Mouse (Mus musculus): ENCODE results near the gene Ppt2.

Ppt2 gene

DNA sequence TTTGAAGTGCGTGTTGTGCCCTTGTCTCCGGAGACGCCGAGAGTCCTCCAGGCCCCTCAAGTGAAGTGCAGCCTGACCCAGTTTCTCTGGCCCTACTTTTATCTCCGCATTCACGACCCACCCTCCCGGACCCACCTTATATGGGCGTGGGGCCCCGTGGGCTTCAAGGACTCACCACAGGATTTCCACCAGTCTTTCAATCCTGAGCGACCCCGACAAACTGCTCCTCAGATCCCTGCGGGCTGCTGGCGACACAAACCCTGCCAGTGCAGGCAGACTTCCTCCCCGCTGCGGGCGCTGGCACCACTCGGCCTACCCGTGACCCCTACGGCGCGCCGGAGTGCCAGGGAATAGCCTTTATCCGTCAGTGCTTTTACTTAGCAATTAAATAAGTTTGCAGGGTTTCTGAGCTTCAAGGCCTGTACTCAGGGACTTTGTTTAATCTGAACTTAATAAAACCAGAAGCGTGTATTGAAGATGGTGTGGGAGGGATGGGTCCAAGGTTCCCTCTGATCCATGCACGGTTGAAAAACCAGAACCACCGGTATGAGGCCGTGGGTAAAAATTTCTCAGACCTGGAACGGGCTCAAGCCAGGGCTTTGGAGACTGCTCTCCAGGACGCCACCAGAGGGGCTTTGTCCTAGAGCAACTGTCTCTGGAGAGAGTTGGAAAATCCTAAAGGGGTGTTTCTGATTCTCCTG lies at the start of gene Ppt2:
TSS of gene Ppt2 (minus strand) at position 568 of the 701 bp plus-strand sequence.
- in situ Hi-C loops (cut with MboI): no loop called here

DNA sequence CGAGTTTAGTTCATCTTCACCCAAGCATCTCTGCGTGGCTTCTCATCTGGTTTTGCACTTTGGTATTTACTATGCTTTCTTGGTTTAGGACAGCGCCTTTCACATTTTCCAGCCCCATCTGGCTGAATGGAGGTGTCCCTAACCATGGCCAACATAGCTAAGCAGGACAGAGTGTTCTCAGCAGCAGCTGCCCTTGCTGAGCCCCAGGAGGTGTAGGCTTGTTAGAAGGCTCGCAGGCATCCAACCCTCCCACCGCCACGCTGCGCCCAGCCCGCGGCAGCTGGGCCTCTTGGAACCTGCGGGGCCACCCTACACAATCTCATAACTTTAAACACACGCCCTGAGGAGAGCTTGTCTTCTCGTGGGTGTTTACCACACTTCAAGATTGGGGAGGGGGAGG lies 48.4 kb upstream of the Ppt2 start:
- in situ Hi-C loops (cut with MboI): no loop called here

DNA sequence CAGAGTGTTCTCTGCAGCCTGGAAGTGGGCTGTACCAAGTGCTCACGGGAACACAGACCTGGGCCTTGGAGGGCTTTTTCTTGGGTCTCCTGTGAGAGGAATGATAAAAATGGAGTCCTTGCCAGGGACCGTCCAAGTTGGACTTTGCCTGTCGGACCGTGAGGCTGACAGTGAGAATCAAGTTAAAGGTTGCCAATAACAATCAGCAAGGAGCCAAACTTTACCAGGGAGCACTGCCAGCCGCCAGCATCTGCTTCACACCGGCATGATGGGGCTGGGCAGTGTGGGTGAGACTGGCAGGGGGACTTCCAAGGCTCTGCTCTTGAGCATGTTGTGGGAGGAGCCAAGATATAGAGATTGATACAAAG lies 47.8 kb upstream of the Ppt2 start:
- in situ Hi-C loops (cut with MboI): no loop called here

DNA sequence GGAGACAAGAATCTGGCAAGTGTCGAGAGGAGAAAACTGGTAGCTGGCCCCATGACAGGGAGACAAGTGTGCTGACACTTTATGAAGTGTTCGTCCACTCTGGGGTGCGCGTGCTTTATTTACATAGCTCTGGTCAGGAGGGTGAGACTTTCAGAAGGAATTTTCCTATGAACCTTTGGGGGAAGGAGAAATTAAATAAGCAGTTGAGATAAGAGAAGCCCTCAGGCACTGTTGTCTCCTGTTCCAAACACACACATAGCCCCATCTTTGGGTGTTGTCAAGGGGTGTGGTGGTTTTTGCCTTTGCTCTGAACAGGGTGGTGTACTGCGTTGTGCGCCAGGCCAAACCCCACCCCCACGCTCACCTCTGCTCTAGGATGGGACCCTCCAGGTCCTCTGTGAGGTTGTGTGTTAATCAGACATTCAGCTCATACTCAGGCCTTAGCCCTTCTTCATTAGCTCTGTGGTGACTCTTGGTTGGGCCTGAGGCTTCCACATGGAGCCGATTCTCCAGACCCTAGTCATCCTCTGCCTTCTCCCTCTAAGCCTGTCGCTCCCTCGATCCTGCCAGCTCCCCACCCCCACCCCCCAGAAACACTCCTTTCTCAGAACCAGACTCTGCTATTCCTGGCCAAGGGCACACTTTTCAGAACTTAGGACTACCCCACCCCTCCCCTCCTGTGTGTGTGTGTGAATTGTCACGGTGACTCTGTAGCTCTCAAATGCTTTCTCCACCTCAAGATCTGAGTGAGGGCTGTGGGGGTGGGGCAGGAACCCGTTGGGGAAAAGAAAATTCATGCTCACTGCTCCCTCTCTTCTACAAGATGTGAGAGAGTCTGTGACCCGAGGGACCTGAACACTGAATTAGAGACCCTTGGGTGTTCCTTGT lies 47.1 kb upstream of the Ppt2 start:
- in situ Hi-C loops (cut with MboI): no loop called here

DNA sequence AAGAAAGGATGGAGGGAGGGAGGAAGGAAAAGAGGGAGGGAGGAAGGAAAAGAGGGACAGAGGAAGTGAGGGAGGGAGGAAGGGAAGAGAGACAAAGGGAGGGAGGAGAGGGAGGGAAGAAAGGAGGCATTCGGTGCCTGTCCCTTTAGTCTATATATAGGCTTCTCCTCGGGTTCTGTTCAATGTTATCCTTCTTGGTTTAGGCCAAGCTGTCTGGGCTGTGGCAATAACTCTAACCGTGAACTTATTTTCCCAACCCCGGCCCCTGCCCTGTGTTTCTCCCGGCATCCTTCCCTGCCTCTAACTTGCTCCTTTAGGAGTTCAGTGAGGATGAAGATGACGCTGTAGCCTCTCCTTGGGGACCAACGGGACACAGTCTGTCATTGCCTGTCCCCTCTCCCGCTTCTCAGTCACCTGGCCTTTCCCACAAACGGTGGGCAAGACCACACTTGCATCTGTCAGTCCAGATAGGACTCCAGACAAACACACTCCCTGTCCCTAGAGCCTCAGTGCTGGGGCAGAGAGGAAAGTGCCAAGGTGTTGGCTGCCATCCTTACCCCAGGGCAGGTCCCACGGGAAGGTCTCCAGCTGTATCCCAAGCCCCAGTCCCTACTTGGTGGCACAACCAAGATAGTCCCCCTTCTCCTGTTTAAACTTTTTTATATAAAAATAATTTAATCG lies 46.4 kb upstream of the Ppt2 start:
- in situ Hi-C loops (cut with MboI): no loop called here

DNA sequence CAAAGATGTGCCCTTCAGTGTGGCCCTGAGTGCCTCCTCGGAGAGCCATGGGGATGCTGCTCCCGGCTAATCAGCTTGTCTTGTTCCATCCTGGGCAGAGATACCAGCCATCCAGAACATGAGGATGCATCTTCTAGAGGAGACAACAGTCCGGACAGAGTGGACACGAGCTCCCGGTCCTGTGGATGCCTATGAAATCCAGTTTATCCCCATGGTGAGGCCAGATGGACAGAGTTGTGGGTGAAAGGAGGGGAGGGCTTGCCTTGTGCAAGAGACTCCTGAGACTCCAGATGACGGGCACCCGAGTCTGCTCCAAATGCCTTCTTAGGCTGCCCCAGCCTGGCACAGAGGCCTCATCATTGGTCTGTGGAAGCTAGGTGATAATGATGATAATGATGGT lies 44.8 kb upstream of the Ppt2 start:
- in situ Hi-C loops (cut with MboI): no loop called here

DNA sequence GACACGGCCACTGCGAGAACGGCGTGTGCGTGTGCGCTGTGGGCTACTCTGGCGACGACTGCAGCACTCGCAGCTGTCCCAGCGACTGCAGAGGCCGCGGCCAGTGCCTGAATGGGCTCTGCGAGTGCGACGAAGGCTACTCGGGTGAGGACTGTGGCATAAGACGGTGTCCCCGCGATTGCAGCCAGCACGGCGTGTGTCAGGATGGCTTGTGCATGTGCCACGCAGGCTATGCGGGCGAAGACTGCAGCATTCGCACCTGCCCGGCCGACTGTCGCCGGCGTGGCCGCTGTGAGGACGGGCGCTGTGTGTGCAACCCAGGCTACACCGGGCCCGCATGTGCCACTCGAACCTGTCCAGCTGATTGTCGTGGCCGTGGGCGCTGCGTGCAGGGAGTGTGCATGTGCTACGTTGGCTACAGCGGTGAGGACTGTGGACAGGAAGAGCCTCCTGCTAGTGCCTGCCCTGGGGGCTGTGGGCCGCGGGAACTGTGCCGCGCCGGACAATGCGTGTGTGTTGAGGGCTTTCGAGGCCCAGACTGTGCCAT lies 44.0 kb upstream of the Ppt2 start:
- in situ Hi-C loops (cut with MboI): no loop called here

DNA sequence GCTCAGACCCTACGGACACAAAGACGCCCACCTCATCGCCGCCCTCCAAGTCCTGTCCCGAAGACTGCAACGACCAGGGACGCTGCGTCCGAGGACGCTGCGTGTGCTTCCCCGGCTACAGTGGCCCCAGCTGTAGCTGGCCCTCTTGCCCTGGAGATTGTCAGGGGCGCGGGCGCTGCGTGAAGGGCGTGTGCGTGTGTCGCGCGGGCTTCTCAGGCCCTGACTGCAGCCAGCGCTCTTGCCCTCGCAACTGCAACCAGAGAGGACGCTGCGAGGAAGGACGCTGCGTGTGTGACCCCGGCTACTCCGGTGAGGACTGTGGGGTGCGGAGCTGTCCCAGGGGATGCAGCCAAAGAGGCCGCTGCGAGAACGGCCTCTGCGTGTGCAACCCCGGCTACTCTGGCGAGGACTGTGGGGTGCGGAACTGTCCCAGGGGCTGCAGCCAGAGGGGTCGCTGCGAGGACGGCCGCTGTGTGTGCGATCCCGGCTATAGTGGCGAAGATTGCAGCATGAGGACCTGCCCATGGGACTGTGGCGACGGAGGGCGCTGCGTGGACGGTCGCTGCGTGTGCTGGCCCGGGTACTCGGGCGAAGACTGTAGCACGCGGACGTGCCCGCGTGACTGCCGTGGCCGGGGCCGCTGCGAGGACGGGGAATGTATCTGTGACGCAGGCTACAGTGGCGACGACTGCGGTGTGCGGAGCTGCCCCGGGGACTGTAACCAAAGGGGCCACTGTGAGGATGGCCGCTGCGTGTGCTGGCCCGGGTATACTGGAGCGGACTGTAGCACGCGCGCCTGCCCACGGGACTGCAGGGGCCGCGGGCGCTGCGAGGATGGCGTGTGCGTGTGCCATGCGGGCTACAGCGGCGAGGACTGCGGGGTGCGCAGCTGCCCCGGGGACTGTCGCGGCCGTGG lies 43.1 kb upstream of the Ppt2 start:
- in situ Hi-C loops (cut with MboI): no loop called here

DNA sequence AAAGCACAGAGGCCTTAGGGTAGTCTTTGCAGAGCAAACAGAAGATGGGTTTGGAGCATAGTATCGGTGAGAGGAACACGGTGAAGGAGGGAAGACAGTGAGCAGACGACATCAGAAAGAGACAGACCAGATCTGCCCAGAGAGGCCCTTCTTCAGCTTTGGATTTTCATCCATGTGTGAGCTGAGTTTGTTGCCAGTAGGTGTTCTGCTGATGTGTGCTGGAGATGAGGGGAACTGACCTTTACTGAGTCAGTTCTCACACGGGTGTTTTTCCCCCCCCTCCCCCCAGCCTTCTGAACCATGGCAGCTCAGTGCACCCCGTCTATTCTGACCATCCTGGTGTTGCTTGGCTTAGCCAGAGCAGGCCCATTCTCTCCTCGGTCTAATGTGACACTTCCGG lies 41.9 kb upstream of the Ppt2 start, which contains the start of gene Tnxb:
TSS of gene Tnxb (plus strand) at position 301 of the 400 bp plus-strand sequence.
- in situ Hi-C loops (cut with MboI): no loop called here

DNA sequence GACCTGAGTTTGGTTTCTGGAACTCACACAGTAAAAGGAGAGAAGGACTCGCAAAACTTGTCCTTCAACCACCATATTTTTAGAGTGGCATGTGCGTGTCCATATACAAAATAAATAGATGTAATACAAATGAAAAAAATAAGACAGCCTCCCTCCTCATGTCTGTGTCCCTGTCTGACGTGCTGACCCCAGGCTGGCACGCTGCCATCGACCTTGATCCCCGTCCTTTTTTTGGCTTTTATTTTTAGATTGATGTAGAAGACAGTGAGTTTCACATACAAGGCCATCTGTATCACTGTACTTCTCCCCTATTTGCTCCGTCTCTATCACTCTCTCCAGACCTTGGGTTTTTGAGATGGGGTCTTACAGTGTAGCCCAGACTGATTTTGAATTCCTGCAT lies 36.2 kb upstream of the Ppt2 start:
- in situ Hi-C loops (cut with MboI): no loop called here

DNA sequence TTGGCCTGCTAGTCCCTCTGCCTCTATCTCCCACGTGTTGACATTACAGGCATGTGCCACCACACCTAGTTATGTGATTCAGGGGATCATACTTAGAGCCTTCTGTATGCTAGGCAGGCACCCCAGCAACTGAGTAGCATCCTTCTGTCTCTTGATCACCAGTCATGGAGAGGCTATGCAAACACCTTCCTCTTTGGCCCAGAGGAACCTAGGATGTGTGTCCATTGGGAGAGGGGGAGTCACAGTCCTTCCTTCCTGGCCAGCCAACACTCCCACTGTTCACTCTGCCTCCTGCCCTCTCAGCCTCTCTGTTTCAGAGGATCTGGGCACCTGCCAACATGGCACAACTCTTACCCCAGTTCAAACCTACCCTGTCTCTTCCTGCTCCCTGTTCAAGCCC lies 35.2 kb upstream of the Ppt2 start:
- in situ Hi-C loops (cut with MboI): no loop called here

DNA sequence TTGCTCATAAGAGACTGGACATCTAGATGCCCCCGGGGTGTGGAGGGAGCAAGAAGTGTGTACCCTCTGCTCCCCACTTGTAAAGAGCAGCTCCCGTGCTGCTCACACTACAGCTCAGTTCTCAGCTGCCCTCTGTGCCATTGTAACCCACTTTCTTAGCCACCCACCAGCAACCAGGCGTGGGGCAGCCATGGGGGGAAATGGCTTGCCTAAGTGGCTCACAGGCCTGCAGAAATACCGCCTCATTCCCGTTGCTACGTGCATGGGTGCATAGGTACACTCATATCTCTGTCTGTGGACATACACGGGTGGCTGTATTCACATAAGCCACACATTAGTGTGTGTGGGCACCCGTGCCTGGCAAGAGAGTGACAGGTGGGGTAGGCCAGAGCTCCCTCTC lies 34.7 kb upstream of the Ppt2 start:
- in situ Hi-C loops (cut with MboI): no loop called here

DNA sequence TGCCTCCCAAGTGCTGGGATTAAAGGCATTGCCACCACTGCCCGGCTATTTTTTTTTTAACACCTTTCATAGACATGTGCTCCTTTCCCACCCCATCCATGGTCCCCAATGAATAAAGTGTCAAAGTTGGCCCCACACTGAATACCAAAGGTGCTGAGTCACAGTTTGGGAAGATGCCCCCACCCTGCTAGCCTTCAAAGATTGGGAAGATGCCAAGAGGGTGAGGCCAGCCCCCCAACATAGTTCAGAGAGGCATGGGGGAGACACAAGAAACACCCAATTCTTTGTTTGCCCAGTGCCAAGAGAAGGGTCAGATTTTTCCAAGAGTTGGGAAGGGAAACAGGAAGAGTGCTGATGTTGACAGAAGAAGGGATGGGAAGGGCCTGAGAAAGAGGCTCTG lies 34.2 kb upstream of the Ppt2 start:
- in situ Hi-C loops (cut with MboI): no loop called here

DNA sequence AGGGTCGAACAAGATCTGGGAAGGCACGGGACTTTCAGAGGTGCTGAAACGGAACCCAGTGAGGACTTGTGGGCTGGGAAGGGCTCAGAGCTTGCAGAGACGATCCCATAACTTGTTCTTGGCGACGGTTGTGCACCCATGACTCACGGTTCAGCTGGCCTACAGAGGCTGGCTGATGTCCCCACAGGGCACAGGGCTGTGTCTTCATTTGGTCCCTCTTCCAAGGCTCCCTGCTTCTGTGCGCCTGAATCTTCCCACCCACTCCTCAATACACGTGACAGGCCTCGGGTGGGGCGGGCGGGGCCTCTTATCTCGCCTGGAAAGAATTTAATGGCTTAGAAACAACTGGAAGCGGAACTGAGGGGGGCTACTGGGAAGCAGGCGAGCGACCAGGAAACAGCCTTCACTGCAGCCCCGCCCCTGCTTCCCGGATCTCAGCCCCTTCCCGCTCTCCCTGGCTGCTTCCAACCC lies 32.8 kb upstream of the Ppt2 start:
- in situ Hi-C loops (cut with MboI): no loop called here

DNA sequence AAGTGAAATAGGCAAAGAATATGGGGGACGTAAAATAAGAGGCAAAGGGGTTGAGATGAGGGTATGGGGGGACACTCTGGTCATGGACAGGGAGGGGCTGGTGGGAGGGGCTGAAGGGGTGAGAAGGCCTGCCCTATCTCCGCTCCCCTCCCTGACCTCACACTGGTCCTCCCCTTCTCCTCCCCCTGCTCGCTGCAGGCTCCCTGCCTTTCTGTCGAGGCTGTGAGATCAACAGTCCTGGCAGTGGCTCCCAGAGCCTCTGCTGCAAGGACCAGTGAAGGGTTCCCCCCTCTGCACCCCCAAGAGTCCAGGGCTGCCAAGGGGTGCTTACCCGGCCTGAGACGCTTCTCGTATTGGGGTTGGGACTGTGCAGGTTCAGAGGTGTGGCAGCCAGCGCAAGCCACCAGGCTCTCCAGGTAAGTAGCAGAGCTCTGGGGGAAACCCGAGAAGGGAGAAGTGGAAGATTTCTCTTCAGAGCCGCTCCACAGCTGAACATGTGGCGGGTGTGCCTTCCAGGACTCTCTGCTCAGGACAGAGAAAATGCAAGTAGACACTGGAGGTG lies 32.0 kb upstream of the Ppt2 start:
- in situ Hi-C loops (cut with MboI): no loop called here

DNA sequence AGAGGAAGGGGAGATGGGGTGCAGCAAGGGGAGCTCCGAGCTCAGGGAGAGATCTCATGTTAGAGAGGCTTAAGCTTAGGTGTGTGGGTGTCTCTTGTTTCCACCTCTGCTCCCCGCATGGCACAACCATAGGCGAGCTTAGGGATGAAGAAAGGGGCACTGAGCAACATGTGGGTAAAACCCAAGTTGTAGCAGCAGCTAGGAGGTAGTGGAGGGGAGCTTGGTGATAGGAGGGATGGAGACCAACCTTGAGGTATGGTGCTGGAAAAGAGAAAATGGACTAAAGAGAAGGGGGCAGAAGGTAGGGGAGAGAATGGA lies 31.5 kb upstream of the Ppt2 start:
- in situ Hi-C loops (cut with MboI): no loop called here

DNA sequence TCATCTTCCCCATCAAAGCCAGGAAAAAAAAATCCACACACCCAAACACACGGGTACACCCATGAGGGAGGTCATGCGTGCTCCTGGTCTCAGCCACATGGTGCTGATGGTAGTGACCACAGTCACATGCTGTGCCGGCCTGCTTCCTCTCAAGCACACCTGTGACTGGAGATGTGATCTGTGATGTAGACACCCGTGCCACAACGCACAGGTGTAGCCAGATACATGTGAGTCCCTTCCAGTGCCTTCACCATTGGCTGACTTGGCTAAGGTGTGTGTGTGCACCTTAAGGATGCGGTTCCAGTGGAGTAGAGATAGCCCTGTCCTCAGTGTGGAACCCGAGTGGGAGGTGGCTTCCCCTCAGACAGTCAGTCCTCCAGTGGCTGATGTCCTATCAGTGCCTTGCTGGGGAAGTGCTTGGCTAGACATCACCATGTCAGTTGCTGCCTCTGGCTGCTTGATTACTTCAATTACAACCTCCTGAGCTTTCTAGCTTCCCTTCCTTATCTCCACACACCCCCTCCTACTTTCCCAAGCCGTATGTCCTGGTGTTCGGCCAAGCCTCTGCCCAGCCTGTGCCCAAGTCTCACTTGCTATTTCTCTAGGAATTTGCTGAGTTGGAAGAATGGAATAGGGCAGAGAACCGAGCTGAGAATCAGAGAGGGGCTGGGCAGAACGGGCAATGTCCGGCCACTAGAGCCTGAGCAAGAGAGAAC lies 31.0 kb upstream of the Ppt2 start:
- in situ Hi-C loops (cut with MboI): no loop called here

DNA sequence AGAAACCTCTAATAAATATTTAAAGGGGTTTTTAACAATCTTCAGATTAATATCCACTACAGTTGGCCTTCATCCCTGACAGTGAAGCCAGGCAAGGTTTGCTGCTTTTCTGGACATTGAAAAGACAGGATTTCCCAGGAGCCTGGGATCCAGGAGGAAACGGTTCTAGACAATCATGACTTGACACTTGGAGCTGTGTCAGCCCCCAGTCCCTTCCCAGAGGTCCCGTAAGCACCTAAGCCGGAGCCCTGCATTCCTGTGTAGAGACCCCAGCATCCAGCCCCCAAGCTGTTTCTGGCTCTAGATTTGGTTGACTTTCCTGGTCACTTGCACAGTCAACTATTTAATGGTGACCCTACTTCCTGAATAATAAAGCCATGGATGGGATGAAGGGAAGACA lies 30.3 kb upstream of the Ppt2 start:
- in situ Hi-C loops (cut with MboI): no loop called here

DNA sequence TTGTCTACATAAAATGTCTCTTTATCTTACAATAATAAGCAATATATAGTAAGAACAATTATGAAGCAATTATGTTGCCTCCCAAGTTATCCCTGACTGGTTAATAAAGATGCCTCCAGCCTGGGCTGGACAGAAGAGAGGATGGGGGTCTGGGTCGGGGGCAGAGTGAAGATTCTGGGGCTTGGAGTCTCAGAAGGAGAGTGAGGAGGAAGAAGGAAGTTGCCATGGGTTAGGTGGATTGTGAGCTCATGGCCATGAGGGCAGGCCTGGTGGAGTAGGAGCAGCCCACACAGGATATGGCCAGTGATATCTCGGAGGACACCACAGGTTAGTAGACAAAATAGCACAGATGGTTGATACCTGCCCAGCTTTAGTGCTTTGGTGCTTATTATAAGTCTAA lies 29.8 kb upstream of the Ppt2 start:
- in situ Hi-C loops (cut with MboI): no loop called here

DNA sequence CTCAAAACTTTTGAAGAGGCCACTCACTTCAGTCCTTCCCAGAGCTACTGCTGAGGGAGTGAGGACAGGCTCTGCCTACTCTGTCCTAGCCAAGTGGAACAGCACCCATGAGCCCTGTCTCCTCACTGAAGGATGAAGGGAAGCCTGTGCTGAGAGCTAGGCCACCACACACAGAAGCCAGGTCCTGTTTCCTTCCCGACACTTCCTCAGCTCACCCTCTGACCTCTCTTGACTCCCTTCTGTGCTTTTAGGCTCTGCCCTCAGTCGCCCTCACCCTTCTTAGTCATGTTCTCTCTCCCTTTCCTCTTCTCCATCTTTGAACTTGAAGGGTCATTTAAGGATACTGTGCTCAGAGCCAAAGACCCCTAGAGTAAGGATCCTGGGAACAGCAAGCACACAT lies 29.0 kb upstream of the Ppt2 start:
- in situ Hi-C loops (cut with MboI): no loop called here

DNA sequence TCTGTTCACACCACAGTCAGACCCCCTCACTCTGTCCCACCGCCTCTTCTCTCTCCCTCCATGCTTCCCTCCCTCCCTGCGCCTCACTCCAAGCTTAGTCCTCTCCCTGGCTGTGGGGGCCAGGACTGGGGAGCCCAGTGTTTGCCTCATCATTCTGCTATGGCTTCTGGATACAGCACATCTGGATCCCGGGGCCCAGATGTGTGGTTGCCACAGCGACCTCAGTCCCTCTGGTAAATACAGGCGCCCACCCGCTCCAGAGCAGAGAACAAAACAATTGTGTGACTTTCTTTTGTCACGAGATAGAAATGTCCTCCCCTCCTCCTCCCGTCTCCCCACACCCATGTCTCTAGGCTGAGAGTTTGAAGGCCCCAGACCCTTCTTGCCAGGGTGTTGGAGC lies 28.4 kb upstream of the Ppt2 start:
- in situ Hi-C loops (cut with MboI): no loop called here

Measured in mature B cell (primary cell).